ENCODE assay signal across 8 mouse cellular contexts in the genomic region with DNA sequence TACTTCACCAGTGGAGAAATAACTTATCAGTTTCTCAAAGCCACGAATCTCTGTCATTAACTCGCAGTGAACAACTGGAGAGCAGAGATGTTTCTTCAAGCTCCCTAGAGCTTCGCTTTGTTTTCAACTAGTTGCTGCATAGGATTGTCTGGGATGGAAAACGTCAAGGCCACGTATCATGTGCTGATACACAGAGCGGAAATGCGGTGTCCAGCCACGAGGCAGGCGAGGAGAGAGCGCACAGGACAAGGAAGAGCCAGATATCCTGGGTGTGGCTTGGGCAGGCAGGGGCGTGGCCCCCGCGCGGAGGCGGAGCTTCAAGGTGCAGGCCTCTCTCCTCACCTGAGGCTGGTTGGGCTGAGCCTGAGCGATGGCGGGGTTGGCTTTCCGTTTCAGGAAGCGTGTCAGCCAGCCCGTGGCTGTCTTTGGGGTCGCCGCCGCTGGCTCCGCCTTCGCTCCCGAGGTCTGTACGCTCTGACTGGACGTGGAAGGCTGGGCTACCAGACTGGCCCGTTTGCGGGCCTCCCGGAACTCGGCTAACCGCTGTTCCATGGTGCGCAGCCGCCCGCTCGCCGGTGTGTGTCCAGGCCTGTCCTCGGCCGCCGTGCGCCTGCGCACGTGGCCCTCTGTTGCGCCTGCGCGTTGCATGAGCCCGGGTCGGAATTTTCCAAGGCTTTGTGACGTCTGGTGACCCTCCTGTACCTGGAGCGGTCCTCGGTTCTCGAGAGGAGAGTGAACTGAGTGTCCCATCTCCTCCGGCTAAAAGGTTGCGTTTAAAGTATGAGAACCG. TPM values are rescaled to one million over a fixed set of nuclear protein-coding genes. Genes with fewer than 3 reads are reported as not detected.
DNase-seq lines count a peak whose midpoint lies in the region; ATAC-seq and TF ChIP-seq lines count a peak whose summit lies in the region.

No protein-coding gene starts in this region.

- H3K27ac ChIP-seq in forebrain, embryonic 10.5 days = peak overlapping the region; percentile 96
- H3K27ac ChIP-seq in heart, embryonic 15.5 days = peak overlapping the region; percentile 95
- peak overlapping the region; percentile 38 for H3K27ac ChIP-seq in liver, embryonic 14.5 days
- H3K27ac ChIP-seq in neural tube, embryonic 11.5 days (ENCODE audit: low read depth, low read length) = peak overlapping the region; percentile 93
- peak overlapping the region; percentile 97 for H3K27ac ChIP-seq in stomach, postnatal 0 days (replicated peaks)

- no peaks in the 10 kb centered on the region; the same call in none of the 2 replicates for H3K36me3 ChIP-seq in forebrain, embryonic 10.5 days (replicated peaks)
- no peaks in the 10 kb centered on the region for H3K36me3 ChIP-seq in heart, embryonic 15.5 days
- H3K36me3 ChIP-seq in liver, embryonic 14.5 days (replicated peaks; ENCODE audit: control insufficient read depth, insufficient read depth, low read depth) = no peaks in the 10 kb centered on the region
- no peaks in the 10 kb centered on the region for H3K36me3 ChIP-seq in neural tube, embryonic 11.5 days (ENCODE audit: control insufficient read depth, insufficient read depth, low read length)
- H3K36me3 ChIP-seq in stomach, postnatal 0 days (ENCODE audit: control insufficient read depth, insufficient read depth, low read length) = no peaks in the 10 kb centered on the region

- no peaks in the 10 kb centered on the region for H3K27me3 ChIP-seq in forebrain, embryonic 10.5 days (ENCODE audit: poor library complexity, severe bottlenecking)
- H3K27me3 ChIP-seq in heart, embryonic 15.5 days = no peaks in the 10 kb centered on the region
- no peaks in the 10 kb centered on the region for H3K27me3 ChIP-seq in liver, embryonic 14.5 days (ENCODE audit: control insufficient read depth, insufficient read depth, low read length)
- H3K27me3 ChIP-seq in neural tube, embryonic 11.5 days (ENCODE audit: control insufficient read depth, insufficient read depth, low read length) = no peaks in the 10 kb centered on the region
- no peaks in the 10 kb centered on the region for H3K27me3 ChIP-seq in stomach, postnatal 0 days (ENCODE audit: control insufficient read depth, insufficient read depth, low read length)

- peak; percentile 92 to 96 for DNase-seq in CD8-positive naive resting alpha-beta T cell, adult 2 months (ENCODE audit: low read depth in 2 of 2, low spot score in 2 of 2)
- peak; percentile 70 for DNase-seq in c-Kit-positive CD71-negative TER-119-negative erythroid progenitor cells, embryonic 14.5 days (ENCODE audit: low read depth)
- peak; percentile 90 for DNase-seq in forebrain, embryonic 10.5 days (ENCODE audit: extremely low spot score, low spot score)
- DNase-seq in kidney, postnatal 25 days = peak; percentile 94 to 97
- DNase-seq in liver, embryonic 14.5 days (ENCODE audit: low read depth in 3 of 3, low spot score in 3 of 3) = peak; percentile 64 to 72 (median 66)
- peak; percentile 94 for DNase-seq in neural tube, embryonic 11.5 days (ENCODE audit: low spot score)
- peak; percentile 94 for DNase-seq in stomach, postnatal 0 days (ENCODE audit: low spot score)

- peak overlapping the region; percentile 69 for H3K4me3 ChIP-seq in forebrain, embryonic 10.5 days
- H3K4me3 ChIP-seq in heart, embryonic 15.5 days = peak overlapping the region; percentile 64
- peak overlapping the region; percentile 55 to 65 for H3K4me3 ChIP-seq in liver, embryonic 14.5 days (ENCODE audit: insufficient read depth in 1 of 2, low read depth in 2 of 2, low read length in 2 of 2)
- peak overlapping the region; percentile 54 for H3K4me3 ChIP-seq in neural tube, embryonic 11.5 days (ENCODE audit: low read depth, low read length)
- H3K4me3 ChIP-seq in stomach, postnatal 0 days (ENCODE audit: low read depth, low read length) = peak overlapping the region; percentile 54

- H3K9ac ChIP-seq in heart, embryonic 15.5 days = peak overlapping the region; percentile 66
- peak overlapping the region; percentile 45 for H3K9ac ChIP-seq in liver, embryonic 14.5 days (replicated peaks)
- peak overlapping the region; percentile 79 for H3K9ac ChIP-seq in neural tube, embryonic 11.5 days (ENCODE audit: low read length)
- peak overlapping the region; percentile 81 for H3K9ac ChIP-seq in stomach, postnatal 0 days (ENCODE audit: low read length)

- peak overlapping the region; percentile 75 for H3K4me2 ChIP-seq in heart, embryonic 15.5 days
- peak overlapping the region; percentile 69 for H3K4me2 ChIP-seq in liver, embryonic 14.5 days (ENCODE audit: low read depth)
- H3K4me2 ChIP-seq in neural tube, embryonic 11.5 days (ENCODE audit: low read depth) = peak overlapping the region; percentile 81
- peak overlapping the region; percentile 70 for H3K4me2 ChIP-seq in stomach, postnatal 0 days (replicated peaks; ENCODE audit: low read depth)

- WGBS in forebrain, embryonic 10.5 days = 4% methylated on average over 56 of the region's 56 CpGs
- WGBS in heart, embryonic 15.5 days = 1% methylated on average over 56 of the region's 56 CpGs
- under 1% methylated on average over 56 of the region's 56 CpGs for WGBS in liver, embryonic 14.5 days (ENCODE audit: insufficient replicate concordance)
- 3% methylated on average over 56 of the region's 56 CpGs for WGBS in neural tube, embryonic 11.5 days
- under 1% methylated on average over 54 of the region's 56 CpGs for WGBS in stomach, postnatal 0 days

- no peaks in the 10 kb centered on the region for H3K9me3 ChIP-seq in forebrain, embryonic 10.5 days
- no peaks in the 10 kb centered on the region for H3K9me3 ChIP-seq in heart, embryonic 15.5 days (replicated peaks)
- H3K9me3 ChIP-seq in liver, embryonic 14.5 days (ENCODE audit: control insufficient read depth, low read length) = no peaks in the 10 kb centered on the region
- H3K9me3 ChIP-seq in neural tube, embryonic 11.5 days (ENCODE audit: control insufficient read depth, low read length) = no peaks in the 10 kb centered on the region
- H3K9me3 ChIP-seq in stomach, postnatal 0 days (ENCODE audit: control insufficient read depth, low read length) = no peaks in the 10 kb centered on the region

- no peak for TF ChIP-seq EP300 in liver, embryonic 14.5 days (IDR thresholded peaks at IDR 0.05; ENCODE audit: low read depth)
- TF ChIP-seq EP300 in stomach, postnatal 0 days (optimal IDR thresholded peaks at IDR 0.05) = no peak

- peaks cover 30% of the 10 kb centered on the region for H3K4me1 ChIP-seq in forebrain, embryonic 10.5 days
- peaks cover 17% of the 10 kb centered on the region for H3K4me1 ChIP-seq in heart, embryonic 15.5 days (replicated peaks)
- peaks cover 7 to 27% of the 10 kb centered on the region in 2 experiments for H3K4me1 ChIP-seq in liver, embryonic 14.5 days (replicated peaks; ENCODE audit: control insufficient read depth in 2 of 2, insufficient read depth in 2 of 2, low read length in 1 of 2)
- peaks cover 4% of the 10 kb centered on the region; the same call in 1 of the 2 replicates for H3K4me1 ChIP-seq in neural tube, embryonic 11.5 days (ENCODE audit: control insufficient read depth, insufficient read depth, low read length)
- peaks cover 8% of the 10 kb centered on the region for H3K4me1 ChIP-seq in stomach, postnatal 0 days (replicated peaks; ENCODE audit: control insufficient read depth, insufficient read depth)

- peak; percentile 95 for ATAC-seq in heart, embryonic 15.5 days (replicated peaks; ENCODE audit: insufficient number of reproducible peaks, insufficient read depth, low FRiP score, low read depth)
- peak; percentile 98 for ATAC-seq in liver, embryonic 14.5 days (ENCODE audit: insufficient read depth)
- ATAC-seq in neural tube, embryonic 11.5 days (ENCODE audit: insufficient read depth, low FRiP score, low TSS enrichment) = peak; percentile 97
- ATAC-seq in stomach, postnatal 0 days (ENCODE audit: low FRiP score, low TSS enrichment) = peak; percentile 98

- no peak for TF ChIP-seq CTCF in liver, embryonic 14.5 days (IDR thresholded peaks at IDR 0.05; ENCODE audit: low read depth)
- TF ChIP-seq CTCF in stomach, postnatal 0 days (IDR thresholded peaks at IDR 0.05; ENCODE audit: low read depth) = 0 out of 2 replicates have a peak, but pooled peaks have one; percentile 2

RNA-seq across cellular contexts. Expression of gene Saysd1, which starts 55.6 kb away (rescaled TPM):
- 10.9 and 11.9 TPM in 2 replicates for polyA plus RNA-seq in forebrain, embryonic 10.5 days (2016; fragmentation: Nextera tagmentation; extraction: Ambion mirVana)
- 7.7 and 9.3 TPM in 2 replicates for polyA plus RNA-seq in heart, embryonic 15.5 days (2015; fragmentation: Nextera tagmentation; extraction: Ambion mirVana)
- 1.5 and 1.9 TPM in 2 replicates for polyA plus RNA-seq in liver, embryonic 14.5 days (2012; rRNA removed)
- polyA plus RNA-seq in liver, embryonic 14.5 days (2014; fragmentation: Nextera tagmentation; extraction: Ambion mirVana) = 3.8 and 4.1 TPM in 2 replicates
- polyA plus RNA-seq in neural tube, embryonic 11.5 days (2014; fragmentation: Nextera tagmentation; extraction: Ambion mirVana) = 9.7 and 12.7 TPM in 2 replicates
- polyA plus RNA-seq in stomach, postnatal 0 days (2015; fragmentation: Nextera tagmentation; extraction: Ambion mirVana) = 14.2 and 15.4 TPM in 2 replicates

Comparison
In these comparisons a context has a peak if more than half of its experiments do, and no peak if none do; other contexts are left out.
1. Peak in every context shown above with its lines: DNase-seq, ATAC-seq, H3K4me3 ChIP-seq and H3K27ac ChIP-seq.
2. H3K27ac ChIP-seq: peak in every context shown above with its lines; median percentile 97 in stomach, postnatal 0 days; 96 in forebrain, embryonic 10.5 days; 95 in heart, embryonic 15.5 days; 93 in neural tube, embryonic 11.5 days; 38 in liver, embryonic 14.5 days.